Mouse (Mus musculus) urinary bladder, postnatal 4 days (tissue): ENCODE data around the gene Rin3.
"Not testable (repeated sequence)": the region's sequence is repeated elsewhere in the genome, so short reads cannot be mapped to it uniquely, and the experiment has no call there.

Experiments used
- DNase-seq, 2 experiments: peaks; one replicate each; pipeline ENCODE4 v3.0.0; 2021 to 2022; ENCODE audit warnings: low spot score in 2 of 2

Gene Rin3

DNA sequence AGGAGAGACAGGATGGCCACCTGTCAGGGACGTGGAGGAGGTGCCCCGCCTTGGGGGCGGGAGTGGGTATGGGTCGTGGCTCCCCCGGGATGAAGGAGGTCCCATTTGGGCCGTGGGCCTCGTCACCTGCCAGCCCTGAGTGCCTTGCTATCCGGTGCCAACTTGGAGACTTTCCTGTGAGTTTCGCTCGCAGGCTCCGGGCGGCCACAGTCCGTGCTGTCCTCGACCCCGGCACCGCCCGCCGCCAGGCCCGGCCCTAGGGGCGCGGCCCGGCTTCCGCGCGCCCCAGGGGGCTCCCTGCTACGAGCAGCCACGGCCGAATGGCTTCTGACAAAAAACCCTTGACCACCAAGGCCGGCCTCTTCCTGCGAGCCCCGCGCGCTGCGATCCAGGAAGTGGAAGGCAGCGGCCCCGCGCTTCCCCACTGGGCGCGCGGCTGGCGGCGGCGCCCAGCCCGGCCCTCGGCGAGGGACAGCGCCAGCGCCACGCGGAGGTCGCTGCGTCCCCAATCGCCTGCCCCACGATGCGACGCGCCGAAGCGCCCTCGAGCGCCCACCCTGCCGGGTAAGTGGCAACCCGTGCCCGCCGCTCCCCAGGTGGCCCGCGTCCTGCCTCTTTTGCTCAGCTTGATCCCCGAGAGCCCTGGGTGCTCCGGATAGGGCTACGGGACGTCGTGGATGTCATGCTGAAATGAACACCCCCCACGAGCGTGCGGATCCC lies at the start of gene Rin3:
Gene Rin3, plus strand, starts transcription at position 286 of the 720 bp plus-strand sequence.
- peak in 1 of 2 experiments; percentile 56 for DNase-seq

DNA sequence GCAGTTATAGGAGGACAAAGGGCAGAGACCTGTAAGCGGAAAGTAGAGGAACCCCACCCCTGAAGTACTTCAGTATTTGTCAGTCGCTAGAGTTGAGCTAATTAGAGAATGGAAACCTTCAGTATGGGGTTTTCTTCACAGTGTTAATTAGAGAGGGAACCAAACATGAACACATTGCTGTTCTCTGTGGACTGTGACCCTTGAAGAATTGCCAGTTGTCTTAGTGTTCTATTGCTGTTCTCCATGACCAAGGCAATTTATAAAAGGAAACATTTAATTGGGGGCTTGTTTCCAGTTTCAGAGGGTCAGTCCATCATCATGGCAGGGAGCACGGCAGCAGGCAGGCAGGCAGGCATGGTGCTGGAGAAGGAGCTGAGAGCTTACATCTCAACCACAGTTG lies 47.3 kb upstream of the Rin3 start:
- no peak for DNase-seq

DNA sequence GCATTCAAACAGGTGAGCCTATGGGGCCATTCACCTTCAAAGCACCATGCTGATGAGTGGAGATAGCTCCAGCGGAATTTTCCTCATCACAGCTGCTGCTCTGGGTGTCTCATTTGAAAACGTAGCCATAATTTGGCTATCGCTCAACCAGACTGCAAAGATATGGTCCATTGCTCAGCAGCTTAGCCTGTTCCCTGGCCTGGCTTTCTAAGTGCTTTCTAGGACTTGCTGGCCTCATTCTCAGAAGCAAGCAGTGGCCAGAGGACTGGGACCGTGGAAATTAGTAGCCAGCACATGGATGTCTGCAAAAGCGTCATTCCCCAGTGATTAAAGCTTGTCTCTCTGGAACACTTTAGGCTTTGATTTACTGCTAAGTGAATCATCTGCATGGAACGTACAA lies 46.5 kb upstream of the Rin3 start:
- DNase-seq, result no peak

DNA sequence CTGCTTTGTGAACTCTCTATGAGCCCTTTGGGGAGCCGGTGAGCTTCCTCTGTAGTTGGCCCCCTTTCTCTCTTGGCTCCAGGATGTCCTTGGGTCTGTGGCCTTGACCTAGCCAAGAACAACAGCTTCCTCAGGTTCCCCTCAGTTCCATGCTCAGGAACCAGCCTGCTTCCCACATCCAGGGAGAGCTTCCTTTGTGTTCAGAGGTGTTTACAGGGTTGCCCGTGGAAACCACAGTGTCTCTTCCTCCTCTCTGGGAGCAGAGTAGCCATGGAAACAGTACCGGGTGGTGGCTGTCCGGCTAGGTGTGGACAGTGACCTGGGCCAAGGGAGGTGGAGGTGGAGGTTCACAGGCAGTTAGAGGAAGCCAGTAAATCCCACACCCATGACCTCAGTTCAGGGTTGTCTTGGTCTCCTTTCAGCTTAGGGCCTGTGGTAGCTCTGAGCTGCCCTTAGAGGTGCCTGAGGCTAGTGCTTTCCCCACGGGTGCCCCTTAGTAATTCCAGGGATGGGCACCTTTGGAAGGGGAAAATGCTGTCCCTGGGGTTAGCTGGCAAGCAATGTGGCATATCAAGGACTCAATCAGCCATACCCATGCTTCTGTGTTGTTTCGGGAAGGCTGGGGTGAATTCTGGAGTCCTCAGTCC lies 40.6 kb upstream of the Rin3 start:
- no peak for DNase-seq

DNA sequence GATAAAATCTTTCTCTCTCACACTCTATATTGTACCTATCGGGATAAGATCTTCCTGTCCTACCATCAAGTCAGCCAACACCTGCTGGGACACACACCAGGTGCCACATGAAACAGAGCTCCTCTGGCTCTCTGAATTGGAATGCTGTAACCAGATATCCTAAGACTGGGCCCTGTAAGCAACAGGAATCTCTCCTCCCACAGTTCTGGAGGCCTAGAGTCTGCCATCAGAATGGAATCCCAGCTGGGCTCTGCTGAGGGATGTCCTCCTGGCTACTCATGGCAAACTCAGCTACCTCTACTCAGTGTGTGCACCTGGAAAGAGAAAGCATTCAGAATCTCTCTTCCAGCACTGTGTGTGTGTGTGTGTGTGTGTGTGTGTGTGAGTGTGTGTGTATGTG lies 38.9 kb upstream of the Rin3 start:
- DNase-seq, result no peak

DNA sequence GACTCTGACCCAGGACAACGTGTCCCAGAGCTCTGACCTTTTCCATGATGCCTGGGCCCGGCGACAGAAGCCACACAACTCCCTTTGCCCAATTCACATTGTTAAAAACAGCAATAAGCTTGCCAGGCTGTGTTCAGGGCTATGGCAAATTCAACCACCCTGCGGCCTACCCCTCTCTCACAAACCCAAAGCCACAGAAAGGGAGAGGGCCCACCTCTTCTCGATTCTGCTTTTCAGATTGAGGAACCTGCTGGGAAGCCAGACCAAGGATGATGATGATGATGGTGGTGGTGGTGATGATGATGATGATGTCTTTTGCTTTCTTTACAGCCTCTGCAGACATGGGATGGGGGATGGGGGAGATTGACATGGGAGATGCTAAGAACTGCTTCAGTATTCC lies 36.6 kb upstream of the Rin3 start:
- DNase-seq, result no peak

DNA sequence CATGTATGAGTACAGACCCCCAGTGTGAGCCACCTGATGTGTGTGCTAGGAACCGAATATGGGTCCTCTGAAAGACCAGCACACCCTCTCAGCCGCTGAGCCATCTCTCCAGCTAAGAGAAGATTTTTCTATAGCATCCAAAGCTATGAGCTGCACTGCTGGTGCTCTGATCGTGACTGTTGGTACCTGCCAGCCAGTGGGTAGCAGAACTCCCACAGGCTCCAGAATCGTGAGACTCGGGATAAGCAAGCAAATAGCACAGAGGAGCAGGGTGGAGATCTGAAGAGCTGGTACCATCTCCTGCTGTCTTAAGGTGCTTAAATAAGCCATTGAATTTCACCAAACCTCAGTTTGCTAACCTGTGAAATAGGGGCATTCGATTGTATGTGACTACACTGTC lies 34.7 kb upstream of the Rin3 start:
- DNase-seq, result no peak

DNA sequence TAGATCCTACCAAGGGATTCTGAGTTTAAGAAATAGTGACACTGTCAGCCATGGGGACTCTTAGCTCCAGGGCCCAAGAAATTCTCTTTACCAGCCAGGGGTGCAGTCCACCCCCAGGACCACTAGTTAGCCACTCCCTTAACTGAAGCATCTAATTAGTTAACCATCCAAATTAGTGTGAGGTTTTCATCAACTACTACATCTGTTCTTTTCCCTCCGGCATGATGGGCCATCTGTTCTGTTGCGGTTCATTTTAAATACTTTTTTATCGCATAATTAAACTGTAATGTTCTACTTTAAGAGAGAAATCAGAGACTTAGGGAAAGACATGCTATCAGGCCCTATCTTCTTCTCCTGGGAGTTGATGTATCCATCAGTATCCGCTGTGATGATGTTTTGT lies 32.5 kb upstream of the Rin3 start:
- DNase-seq, result no peak

DNA sequence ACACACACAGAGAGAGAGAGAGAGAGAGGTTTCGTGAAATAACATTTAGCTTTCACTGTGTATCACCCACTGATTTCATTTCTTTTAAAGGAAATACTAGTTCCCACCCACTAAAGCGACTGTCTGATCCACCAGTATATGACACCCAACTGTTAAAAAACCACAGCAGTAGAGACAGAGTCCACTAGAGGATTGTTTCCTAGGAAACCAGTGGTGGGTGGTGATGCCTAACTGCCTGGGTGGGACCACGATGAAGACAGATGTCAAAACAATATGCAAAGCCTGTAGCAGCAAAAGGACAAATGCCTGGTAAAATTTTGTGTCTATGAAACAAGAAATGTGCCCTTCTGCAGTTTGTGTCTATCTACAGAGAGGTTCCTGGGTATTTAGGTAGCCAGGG lies 31.8 kb upstream of the Rin3 start:
- DNase-seq, result no peak

DNA sequence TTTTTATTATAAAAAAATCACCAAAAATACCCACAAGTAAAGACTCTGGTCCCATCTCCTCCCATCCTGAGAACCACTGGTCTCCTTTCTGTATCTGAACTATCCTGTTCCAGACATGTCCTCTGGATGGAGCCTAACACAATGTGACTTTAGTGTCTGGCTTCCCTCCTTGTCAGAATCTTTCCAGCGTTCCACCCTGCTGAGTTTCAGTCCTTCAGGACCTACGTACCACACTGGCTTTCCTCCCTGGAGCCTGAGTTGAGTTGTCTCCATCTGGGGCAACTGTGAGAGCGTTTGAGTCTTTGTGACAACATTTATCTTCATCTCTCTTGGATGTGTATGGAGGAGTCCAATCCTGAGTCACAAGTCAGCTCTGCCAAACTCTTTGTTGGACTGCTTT lies 30.9 kb upstream of the Rin3 start:
- DNase-seq, result no peak

DNA sequence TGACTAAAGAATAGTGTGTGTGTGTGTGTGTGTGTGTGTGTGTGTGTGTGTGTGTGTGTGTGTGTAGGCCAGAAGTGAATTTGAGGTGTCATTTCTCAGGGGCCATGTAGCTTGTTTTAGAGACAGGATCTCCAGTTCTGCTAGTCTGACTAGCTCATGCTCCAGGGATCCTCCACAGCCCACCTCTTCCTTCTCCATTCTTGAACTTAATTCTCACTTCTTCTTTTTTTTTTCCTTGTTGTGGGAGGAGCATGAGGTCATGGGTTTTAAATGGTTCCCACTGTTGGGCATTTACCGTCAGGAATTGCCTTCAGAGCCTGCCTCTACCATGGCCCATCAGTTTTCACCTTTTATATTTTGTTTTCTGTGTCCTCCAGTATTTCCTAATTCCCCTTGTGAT lies 30.3 kb upstream of the Rin3 start:
- no peak for DNase-seq

DNA sequence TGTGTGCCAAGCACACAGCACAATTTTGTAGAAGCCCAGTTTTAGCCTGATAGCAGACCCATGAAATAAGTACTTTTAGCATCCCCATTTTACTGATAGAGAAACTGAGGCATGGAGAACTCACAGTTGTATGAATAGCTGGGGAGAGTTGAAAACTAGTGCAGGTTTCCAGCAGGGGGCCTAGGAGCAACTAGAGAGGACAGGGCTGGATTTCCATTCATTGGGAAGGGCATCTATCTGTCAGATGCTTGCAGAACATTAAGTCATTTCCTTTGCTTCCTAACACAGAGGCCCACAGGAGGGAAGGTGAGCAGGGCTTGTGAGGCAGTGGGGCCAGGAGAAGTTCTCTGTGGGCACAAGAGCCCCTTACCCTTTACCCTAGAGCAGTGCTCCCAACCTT lies 27.8 kb upstream of the Rin3 start:
- DNase-seq, result no peak

DNA sequence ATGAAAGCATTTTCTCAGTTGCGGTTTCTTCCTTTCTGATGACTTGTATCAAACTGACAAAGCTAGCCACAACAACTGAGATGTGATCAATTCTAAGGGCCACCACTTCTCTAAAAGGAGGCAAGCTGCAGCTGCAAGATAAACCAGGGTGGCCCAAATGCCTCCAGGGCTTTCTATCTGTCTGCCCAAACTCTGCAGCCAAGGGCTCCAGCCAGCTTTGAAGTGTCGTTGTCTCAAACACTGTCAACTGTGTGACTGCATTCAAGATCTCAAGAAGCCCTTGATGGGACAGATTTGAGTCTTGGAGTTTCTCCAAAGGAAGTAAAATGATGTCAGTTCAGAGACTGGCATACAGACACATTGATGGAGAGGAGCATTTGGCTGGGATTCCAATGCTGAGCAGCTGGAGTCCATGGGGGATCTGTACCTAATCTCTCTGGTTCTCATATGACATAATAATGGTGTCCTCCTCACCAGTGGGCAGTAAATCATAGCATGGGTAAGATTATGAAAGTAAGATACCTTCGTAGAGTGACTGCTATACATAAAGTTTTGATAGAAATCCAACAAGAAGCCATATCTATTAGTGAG lies 24.2 kb upstream of the Rin3 start:
- DNase-seq, result no peak

DNA sequence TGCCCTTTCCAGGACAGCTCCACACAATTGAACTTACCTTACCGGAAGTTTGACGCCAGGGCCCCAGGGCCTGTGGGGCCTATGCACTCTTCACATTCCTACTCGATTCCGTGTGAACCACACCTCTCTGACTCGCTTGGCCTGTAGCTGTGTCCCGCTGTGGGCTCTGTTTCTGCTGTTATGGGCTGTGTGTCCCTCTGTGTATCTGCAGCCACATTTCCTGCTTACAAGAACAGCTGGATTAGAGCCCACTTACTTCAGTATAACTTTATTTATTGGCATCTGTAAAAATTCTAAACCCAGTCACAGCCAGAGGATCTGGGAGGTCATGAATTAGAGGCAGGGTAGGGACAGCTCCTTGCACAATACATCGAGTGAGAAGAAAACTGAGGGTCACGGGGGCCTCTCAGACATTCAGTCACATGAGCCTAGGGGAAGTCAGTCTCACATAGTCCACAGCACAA lies 20.9 kb upstream of the Rin3 start:
- no peak for DNase-seq

DNA sequence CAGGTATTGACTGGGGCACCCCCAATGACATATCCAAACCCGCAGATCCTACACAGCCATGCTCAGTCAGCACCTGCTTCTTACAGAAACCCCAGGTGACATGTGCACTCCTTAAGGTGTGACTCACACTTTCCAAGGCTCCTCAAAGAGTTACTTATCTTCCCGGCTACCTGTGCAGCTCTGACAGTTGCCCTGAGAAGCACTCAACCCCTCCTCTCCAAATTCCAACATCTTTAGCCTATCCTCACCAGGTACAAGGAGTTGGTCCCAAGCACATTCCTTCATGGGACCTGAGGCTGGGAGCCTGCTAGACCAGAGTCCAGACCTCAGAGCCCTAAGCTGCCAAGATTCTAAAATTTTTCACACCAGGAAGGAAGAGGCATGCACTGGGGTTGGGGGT lies 20.0 kb upstream of the Rin3 start:
- no peak for DNase-seq

DNA sequence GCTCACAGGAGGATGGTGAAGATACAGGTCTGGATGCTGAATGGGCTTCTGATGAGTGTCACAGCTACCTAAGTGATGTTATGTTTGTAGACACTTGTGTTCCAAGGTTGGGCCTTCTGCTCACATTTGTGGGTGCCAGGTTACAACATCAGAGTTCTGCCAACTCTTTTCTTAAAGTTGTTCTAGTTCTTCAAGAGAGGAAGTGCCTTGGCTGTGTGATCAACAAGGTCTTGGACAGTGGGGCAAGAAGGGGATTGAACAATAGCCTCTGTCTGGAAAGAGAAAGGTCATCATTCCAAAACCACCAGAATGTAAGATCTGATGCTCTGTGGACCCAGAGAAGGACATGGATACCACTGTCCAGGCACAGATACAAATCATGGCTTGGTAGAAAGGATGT lies 19.6 kb upstream of the Rin3 start:
- no peak for DNase-seq

DNA sequence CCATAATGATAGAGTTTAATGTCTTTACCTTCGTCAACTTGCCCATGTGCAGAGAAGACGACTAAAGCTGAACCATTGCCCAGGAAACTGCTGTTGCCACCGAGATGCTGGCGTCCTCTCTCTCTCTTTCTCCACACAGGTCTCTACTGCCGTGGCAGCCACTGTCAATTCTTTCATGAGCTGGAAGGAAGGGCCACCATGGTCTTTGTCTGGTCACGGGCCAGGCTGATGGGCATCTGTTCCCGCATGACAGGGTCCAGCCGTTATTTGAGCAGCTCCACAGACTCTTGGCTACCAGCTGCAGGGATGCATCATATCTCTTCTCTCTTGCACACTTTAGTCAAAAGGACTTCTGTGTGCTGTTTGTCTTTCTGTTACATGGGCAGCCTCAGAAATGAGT lies 16.4 kb upstream of the Rin3 start:
- DNase-seq, result no peak

DNA sequence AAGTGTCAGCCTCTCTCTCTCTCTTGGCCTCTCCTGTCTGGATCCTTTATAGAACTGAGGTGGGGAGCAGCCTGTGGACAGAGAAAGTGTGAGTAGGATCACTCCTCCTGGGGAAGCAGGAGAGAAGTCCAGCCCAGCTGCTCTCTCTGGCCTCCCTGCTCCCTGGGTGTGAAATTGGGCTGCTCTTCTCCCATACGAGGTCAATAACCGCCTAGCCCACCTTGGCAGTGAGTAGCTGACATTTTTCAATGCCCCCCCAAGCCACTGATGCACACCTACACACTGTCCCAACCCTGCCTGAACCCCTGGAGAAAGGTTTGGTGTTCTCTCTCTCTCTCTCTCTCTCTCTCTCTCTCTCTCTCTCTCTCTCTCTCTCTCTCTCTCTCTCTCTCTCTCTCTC lies 13.7 kb upstream of the Rin3 start:
- no peak for DNase-seq

DNA sequence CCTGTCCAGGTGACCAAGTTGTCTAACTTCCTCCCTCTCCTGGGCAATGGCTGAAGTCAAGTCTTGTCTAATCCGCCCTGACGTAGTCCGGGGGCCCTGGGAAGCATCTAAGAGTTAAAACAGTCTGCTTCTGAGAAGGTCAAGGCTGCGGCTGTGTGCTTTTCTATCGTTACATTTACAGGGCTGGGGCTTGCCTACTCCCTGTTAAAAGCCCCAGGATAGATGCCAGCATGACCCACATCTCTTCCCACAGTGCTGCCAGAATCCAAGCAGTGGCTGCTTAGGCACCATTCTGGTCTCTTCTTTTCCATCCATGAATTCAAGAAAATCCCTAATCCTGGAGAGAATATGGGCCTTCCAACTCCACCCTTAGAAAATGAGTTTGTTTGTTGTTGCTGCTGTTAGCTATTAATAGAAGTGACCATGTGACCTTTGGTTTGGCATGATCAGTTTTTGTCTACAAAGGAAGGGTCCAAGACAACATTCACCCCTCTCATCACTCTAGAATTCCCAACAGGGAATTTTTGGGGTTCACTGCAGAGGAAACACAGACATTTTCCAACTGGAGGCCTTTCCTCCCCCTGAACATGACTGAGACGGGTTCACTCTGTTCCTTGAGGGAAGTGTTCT lies 12.0 kb upstream of the Rin3 start:
- DNase-seq, result no peak

DNA sequence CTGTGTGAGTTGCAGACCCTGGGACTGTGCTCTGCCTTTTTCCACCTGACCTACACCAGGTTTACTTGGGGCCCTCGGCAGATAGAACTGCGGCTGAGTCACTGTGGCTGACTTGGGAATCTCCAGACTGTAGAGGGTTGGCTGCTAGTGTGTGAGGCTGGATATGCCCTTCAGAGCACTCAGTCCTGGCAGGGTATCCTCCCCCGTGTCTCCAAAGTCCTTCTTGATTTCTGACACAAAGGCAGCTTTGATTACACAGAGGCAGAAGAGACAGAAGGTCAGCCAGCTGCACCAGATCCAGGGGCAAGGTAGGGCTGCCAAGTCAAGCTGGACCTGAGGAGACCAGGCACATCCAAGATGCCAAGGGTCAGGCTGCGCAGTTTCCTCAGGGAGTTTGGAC lies 11.4 kb upstream of the Rin3 start:
- no peak for DNase-seq

DNA sequence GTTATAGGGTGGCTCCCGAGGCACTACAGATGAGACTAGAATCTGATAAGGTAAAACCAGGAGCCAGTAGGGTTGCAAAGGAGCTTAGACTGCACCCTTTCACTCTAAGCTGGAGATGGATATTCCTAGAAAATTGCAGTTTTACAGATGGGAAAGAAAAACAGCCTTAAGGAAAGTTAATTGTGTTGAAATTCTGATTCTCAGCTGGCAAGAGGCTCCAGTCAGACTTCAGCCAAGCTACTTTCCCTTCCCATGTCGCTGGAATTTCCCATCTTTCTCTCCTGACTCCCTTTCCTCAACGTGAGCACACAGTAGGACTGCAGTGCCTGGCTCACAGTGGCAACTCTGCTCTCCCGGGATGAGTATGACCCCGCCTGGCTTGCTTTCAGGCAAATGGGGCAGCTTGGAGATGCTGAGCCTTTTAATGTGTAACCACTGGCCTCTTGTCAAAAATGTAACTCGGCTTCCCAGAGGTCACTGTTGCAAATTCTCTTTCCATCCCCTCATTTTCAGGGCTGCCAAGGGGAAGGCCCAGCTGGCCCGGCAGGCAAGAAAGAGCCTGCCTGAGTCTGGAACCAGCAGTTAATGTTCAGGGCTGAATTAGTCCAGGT lies 6.9 kb upstream of the Rin3 start:
- DNase-seq, result peak in 1 of 2 experiments; percentile 62

DNA sequence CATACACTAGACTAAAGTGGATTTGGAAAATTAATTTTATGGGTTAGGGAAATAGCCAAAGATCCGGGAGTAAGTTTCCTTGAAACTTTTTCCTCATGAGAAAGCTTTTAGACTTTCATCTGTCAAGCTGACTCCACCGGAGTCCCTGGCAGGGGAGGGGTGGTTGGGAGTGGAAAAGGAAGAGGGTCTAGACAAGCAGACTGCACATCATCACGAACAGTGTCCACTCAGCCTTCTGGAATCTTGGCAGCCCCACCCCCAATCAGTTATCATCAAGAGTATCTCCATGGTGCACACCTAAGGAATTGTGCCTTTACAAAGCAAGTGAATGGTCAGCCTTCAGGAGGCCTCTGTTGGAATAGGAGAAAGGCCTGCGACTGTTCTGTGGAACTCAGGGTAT lies 2.6 kb upstream of the Rin3 start:
- DNase-seq, result not testable (repeated sequence)
